Mouse (Mus musculus): ENCODE results near the gene A530016L24Rik.
A peak's percentile ranks its signal among the peaks of the same experiment; 100 is the strongest.

A530016L24Rik gene

DNA sequence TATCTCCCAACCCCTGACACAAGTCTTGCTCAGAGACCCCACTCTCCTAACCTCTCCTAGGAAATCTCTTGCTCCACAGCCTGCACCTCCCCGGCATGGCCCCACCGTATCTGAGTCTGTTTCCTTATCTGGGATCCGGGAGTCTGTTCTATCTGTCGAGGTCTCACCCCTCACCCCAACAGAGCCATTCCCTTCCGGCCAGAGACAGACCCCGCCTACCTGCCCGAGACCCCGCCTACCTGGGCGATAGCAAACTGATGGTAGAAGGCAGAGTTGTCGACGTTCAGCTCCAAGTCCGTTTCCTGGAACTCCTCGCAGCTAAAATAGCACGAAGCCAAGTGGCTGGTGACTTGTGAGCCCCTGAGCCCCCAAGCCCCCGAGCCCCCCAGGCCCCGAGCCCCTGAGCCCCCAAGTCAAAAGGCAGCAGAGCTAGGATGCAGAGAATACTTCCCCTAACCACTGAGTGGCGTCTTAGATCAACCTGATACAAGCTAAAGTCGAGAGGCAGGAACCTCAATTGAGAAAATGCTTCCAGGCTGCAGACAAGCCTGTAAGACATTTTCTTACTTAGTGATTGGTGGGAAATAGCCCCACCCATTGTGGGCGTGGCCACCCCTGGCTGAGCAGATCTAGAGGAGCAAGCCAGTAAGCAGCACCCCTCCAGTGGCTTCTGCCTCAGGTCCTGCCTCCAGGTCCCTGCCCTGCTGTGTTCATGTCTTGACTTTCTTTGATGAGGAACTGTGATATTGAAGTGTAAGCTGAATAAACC lies 13.9 kb downstream of the A530016L24Rik start:
- no peak for DNase-seq

DNA sequence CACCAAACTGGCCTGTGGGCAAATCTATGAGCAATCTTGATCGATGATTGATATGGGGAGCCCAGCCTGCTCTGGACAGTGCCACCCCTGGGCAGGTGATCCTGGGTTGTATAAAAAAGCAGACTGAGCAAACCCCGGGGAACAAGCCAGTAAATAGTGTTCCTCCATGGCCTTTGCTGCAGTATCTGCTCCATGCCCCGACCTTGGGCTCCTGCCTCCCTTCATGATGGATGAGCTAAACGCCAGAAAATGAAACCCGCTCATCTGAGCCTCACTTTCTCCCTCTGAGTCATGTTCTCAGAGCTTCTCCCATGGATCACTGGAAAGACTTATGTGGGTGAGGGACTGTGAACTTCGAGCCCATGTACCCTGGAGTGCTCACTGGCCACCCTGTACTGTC lies 17.0 kb downstream of the A530016L24Rik start:
- no peak for DNase-seq

DNA sequence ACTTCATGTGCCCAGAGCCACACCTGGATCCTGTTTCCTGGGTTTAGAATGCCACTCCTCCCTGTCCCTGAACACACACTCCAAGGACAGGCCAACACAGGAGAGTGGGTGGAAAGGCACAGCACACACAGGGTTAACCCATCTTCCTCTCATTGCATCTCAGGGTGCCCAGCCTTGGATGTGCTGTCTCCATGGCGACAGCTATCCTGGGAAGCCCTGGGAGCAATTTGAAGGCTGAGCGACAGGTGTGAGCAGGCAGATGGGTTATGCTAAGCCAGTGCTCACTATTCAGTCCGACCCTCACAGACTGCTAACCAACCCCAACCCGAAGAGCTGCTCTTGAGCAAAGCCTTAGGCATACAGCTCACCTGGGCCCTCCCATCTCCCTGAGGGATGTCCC lies 18.0 kb downstream of the A530016L24Rik start:
- DNase-seq, result no peak

DNA sequence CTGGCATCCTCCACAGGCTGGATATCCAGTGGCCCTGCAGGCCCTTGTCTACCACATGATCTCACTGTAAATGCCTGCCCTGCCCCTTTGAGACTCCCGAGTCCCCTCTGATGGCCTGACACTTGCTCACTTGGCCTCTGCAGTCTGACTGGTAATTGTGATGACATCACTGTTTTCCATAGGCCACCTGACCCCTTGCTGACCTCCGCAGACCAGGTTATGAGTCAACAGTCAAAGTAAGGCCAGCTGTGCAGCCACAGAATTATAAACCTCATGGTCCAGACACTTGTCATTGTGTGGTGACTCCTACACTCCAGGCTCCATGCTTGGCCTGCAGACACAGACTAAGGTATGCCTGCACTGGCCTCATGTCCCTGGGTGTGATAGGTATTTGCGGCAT lies 18.7 kb downstream of the A530016L24Rik start:
- no peak for DNase-seq

DNA sequence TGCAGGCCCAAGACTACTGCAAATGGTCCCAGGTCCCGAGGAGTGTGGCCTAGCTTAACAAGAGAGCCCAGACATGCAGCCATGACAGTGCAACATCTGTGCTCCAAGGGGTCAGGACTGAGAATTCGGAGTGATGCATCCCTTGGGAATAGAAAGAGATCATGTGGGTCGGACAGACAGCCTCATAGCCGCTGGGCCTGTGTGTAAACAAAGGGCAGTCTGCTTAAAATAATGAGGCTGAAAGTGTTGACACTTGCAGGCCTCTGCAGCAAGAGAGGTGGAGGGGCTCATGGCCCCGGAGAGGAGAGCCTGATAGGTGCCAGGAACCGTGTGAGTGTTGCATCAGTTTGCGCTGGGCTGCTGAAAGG lies 21.1 kb downstream of the A530016L24Rik start:
- DNase-seq, result no peak

DNA sequence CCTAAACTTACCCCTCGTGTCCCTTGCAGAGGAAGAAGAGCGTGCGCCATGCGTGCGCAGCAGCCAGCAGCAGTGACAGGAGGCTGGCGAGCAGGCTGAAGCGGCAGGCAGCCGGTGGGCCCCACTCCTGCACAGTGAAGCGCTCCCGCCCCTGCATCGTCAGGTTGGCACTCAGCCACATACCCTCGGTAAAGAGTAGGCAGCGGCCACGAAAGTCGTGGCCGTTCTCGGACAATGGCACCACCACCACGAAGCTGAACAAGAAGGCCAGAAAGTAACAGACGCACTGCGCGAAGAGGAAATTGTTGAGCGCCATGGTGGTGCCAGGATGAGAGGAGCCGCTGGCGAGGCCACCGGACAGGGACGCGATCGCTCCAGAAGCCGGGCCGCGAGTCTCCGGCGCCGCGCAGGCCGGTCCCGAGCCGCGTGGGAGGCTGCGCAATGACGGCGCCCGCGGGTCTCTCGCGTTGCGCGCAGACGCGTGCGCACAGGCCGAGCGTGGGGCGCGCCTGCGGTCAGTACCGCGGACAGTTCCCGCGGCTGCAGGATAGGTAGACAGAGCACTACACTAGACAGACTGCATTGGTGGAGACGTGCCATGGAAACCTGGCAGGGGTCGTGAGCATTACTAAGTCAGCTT lies 21.6 kb downstream of the A530016L24Rik start:
- DNase-seq, result peak; percentile 70

DNA sequence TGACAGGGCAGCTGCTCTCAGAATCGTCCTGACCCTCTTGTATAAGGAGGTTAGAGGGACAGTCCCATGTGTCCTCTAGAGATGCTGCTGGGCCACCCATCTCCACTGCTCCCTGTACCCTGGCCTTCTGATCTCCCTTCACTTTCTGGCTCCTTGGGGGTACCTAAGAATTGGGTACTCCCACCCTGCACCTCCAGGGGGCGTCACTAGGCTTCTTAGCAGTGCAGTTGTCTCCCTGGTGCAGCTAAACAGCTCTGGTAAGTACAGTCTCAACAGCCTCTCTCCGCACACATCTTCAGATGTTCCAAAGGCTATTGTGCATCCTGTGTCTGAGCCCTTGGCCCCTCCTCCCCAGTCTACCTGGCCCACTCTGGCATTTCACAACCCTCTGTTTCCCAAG lies 25.6 kb downstream of the A530016L24Rik start:
- DNase-seq, result no peak

DNA sequence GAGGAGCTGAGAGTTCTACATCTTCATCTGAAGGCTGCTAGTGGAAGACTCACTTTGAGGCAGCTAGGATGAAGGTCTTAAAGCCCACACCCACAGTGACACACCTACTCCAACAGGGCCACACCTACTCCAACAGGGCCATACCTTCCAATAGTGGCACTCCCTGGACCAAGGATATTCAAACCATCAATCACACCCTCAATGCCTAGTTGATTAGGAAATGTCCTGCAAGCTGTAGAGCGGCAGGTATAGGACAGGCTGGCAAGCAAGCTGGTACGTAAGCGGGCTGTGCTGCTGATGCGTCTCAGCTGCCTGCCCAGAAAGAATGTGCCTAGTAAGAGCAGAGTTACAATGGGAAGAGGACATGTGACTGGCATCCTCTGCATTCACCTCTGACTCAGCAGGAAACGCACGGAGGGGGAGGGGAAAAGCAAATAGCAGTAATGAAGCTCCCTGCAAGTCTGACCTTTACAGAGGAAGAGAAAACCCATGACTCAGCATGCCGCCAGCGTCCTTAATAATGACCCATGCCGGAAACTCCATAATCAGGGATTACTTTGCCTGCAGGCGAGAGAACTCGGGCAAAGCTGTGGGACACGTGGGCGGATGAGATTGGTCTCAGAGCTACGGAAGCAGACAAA lies 27.6 kb downstream of the A530016L24Rik start, which contains the start of gene Tmem179:
TSS of gene Tmem179 (minus strand) at position 51 of the 641 bp plus-strand sequence.
- no peak for DNase-seq

DNA sequence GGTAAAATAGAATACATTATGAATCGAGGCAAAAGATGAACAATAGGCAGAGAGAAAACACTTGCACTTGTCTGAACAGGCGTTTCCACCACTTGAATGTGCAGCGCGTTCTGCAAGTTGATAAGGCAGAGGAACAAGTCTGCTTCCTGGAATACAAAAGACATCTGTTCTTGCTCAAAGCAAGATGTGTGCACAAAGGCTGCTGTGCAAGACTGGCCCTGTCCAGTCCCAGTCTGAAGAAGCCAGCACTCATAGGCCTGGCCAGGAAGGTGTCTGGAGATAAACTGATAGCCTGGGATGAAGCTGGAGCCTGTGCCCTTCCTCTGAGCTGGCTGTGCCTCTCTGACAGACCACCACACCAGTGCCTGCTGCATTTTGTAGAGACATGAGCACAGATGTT lies 28.9 kb downstream of the A530016L24Rik start:
- no peak for DNase-seq

DNA sequence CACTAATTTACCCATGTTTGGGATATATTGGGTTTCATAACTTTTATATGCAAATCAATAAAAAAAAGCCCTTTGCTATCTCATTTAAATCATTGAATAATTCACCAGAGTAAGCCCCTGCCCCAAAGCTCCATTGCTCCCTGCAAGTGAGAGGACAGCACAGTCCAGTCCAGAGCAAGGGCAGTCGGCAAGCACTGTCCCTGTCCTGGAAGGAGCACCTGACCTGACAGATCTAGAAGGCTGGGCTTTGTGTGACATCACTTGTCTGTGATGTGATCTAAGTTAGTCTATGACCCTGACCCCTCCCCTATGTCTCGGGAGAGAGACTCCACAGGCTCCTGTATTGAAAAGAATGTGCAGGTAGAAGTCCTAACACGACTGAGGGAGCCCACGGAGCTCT lies 44.5 kb downstream of the A530016L24Rik start:
- no peak for DNase-seq

DNA sequence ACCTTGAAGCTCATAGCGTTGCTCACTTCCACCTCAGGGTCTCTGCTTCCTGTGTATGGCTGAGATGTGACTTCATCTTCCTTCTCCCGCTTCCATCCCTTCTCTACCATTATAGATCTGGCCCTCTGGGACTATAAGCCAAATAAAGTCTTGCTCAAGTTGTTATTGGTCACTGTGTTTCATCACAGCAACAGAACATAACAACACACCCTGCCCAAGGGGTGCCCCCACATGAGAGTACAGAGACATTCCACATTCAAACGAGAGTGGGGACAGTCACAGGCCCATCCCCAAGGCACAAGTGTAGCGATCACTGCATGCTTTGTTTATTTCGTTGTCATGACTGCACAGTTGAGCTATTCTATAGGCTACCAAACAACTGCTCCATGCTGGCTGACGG lies 48.0 kb downstream of the A530016L24Rik start:
- DNase-seq, result no peak

DNA sequence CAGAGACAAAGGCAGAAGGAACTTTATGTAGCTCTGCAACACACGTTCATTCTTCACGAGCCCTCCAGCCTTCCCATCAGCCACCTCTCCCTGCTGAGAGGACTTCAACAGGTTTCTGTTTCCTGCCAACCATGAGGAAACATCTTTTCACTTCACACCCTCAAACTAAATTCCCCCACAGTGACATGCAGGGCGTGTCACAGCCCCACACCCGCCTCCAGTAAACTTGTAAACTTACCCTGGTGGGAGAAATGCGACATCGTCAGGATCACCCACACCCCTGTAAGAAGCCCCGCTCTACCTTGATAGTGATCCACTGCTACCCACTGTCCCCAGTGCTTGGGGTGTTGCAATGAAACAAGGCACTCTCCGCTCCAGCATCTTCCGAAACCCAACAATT lies 49.1 kb downstream of the A530016L24Rik start:
- DNase-seq, result no peak

DNA sequence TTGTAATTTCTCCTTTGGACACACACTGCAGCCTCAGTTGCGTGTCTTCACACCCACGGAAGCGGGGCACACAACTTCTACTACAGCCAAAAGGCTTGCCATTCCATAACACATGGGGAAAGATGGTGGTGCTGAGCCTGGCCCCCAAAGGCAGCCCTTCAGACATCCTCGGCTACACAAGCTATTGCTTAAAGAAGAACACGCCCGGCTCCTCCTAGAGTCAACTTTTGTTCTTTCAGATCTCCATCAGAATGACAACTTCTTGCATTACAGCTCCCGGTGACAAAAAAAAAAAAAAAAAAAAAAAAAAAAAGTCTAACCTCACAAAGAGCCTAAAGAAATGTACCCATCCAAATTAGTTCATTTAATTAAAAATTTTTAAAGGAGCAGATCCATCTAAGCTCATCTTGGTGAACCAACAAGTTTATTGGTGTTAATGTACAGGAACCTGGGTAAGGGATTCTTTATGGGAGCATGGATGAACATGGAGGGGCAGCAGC lies 50.3 kb downstream of the A530016L24Rik start:
- DNase-seq, result no peak

DNA sequence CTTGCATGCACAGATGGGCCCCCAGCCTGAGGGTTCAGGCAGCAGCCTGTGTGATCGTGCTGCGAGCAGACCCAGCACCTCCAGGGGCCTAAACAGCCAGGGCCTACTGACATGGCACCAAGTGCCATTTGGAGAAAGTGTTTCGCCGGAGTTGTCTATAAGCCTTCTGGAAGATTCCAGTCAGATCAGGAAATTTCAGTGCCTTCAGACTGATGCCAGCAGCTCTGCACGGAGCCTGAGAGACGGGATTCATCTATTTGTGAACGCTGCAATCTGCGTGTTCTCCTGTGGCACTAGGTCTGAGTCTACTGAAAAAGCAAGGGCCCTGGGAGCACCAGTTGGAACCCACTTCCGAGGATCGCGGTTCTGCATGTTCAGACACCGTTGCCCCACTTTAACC lies 51.1 kb downstream of the A530016L24Rik start:
- DNase-seq, result peak; percentile 24

DNA sequence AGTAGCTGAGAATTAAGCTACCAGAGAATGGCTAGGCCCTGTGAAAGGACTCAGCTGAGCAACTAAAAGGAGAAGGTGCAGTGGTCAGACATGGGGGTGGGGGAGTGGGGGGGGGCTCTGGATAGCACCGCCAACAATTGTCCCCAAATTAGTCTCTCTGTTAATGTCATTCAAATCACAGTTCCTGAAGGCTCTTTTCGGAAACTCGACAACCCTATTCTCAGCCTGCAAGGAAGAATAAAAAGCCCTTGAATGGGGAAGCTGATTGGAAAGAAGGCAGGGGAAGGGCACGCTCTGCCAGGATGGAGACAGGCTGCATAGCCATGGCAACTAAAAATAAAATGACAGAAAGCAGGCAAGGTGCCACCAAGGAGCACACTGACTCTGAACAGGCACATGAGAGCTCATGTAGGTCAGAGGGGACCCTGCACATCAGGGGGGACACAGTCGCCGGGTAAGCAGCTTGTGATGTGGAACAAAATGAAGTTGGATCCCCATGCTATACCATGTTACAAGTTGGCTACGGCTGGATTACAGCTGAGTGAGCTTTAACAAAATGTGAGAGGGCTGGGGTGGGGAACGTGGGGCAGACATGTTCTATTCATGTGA lies 52.3 kb downstream of the A530016L24Rik start:
- DNase-seq, result peak; percentile 53

DNA sequence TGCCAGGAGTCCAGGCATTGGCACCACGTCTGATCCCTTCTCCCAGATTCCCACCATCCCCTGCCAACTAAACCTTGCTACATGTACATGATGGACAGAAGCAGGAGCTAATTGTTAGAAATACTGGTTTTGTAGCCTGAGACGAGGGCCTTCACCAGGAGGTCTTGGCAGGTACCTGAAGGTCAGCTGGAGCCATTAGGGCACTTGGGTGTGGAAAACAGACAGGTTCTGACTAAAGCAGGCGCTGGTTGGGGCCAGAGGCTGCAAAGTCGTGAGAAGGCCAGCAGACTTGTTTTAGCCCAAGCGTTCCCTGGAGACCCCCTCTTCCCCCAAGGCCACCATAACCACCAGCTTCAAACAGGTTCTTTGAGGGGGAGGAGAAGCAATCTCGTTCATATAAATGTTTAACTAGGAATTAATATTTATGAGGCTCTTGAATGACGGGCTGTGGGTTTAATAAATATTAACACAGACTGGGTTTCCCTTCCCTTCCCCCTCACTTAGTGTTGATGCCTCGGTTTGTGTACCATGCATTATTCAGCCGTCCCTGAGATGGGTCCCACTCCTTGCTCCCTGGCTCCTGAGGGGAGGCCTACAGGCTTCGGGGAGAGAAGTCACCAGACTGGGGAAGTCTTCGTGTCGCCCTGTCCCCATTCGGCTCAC lies 53.1 kb downstream of the A530016L24Rik start:
- DNase-seq, result no peak

DNA sequence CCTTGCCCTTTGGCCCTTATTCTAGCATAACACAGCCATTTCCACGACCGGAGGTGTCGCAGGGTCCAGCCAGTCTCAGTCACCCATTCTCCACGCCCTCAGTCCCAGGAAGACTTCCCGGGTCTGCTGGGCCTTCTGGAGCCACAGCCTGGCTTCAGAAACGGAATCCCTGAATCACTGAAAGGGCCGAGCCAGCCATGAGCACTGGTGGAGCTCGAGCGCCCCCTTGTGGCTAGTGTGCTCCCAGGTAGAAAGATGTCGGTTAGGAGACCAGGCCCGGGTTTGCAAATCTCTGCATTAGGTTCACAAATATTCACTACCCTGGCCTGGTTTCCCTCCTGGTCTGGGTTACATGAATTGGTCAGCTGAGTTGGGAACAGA lies 53.7 kb downstream of the A530016L24Rik start:
- DNase-seq, result peak; percentile 99

DNA sequence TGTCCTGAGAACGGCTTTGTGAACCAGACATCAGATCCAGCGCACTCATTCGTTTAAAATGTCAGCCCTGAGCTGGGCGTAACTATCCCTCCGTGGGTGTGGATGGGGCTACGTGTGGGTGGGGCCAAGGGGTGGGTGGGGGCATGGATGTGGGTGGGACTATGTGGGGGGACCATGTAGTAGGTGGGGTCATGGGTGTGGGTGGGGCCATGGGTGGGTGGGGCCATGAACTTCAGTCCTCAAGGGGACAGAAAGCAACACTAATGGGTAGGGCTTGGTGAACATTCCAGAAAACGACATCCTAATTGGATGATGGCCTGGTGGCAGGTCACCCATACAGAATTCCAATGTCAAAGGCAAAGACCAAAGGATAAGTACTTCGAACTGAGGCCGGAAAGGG lies 54.7 kb downstream of the A530016L24Rik start:
- DNase-seq, result no peak

DNA sequence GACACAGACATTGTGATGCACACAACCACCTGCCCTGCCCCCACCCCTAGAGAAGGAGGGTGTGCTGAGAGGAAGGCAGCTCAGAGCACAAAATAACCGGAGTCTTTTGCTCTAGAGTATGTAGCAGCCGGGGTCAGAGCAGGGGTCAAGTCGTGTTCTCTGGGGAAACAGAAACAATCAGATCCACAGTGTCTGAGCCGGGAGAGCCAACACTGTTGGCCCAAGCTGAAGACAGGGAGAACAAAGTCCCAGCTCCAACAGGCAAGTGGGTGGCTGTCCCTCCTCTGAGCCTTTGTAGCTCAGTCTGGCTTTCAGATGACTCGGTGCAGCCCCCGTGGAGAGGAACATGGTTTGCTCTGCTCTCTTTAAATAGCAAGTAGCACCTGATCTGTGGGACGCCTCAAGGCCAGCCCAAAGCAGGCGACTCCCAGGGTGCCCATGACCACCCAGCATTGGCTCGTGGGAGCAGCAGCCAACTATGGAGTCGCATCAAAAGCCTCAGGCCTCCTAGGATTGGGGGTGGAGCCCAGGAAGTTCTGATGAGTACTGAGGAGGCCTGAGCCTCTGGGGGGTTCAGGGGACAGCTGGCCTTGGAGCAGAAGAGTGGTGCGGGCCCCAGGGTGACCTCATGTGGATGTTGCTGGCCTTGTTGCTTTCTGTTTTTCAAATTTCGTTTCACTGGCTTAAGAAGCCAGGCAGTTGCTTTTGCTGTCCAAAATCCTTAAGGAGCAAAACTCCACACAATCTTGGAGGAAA lies 55.9 kb downstream of the A530016L24Rik start:
- peak; percentile 9 for DNase-seq

DNA sequence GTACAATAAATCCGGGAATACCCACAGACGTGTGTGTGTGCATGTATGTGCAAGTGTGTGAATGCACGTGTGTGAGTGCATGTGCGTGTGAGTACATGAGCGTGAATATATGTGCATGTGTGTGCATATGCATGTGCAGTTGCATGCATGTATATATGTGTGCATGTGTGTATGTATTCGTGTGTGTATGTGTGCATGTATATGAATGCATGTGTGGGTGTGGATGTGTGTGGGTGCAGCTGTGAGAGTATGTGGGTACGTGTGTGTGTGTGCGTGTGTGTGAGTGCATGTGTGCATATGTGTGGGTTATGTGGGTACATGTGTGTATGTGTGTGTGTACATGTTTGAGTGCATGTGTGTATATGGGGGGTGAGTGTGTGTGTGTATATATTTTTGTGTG lies 56.9 kb downstream of the A530016L24Rik start:
- no peak for DNase-seq

DNA sequence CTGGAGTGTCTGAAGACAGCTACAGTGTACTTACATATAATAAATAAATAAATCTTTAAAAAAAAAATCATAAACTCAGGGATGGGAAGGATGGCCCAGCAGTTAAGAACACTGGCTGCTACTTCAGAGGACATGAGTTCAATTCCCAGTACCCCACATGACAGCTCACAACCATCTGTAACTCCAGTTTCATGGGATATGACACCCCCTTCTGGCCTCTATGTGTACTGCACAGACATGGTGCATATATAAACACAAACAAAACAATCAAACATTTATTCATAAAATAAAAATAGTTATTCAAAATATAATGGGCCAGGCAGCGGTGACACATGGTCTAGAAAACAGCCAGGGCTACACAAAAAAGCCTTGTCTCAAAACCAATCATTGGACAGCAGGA lies 60.0 kb downstream of the A530016L24Rik start:
- no peak for DNase-seq

All from right cerebral cortex, postnatal 4 days (tissue).